Mouse (Mus musculus) erythroblast, embryonic 14.5 days (primary cell): ENCODE results near the gene Kcnj4. TPM values are rescaled to one million over a fixed set of nuclear protein-coding genes. Genes with fewer than 3 reads are reported as not detected.
"Not testable (repeated sequence)": the region's sequence is repeated elsewhere in the genome, so short reads cannot be mapped to it uniquely, and the experiment has no call there.

Experiments
- H3K27me3 ChIP-seq: 2 replicates; pipeline ENCODE4 v1.6.1; 2012; ENCODE audit warnings: inconsistent platforms; ENCODE audit not compliant: control insufficient read depth
- H3K36me3 ChIP-seq: 2 replicates; pipeline ENCODE4 v1.6.1; 2012; ENCODE audit warnings: mild to moderate bottlenecking, inconsistent platforms; ENCODE audit not compliant: control insufficient read depth
- H3K4me1 ChIP-seq: 2 replicates; pipeline ENCODE4 v1.6.1; 2012; ENCODE audit warnings: inconsistent platforms; ENCODE audit not compliant: control insufficient read depth
- H3K4me3 ChIP-seq: replicated peaks from 2 replicates; pipeline ENCODE3; 2012; ENCODE audit warnings: moderate library complexity, mild to moderate bottlenecking, inconsistent platforms
- H3K9me3 ChIP-seq: 2 replicates; pipeline ENCODE4 v1.6.1; 2012; ENCODE audit warnings: low read length, inconsistent platforms, mixed read lengths; ENCODE audit not compliant: control insufficient read depth
- GATA1 ChIP-seq: IDR thresholded peaks from 2 replicates; pipeline ENCODE4 v1.6.1; 2012; ENCODE audit warnings: low read length, inconsistent platforms, mixed read lengths
- TAL1 ChIP-seq: IDR thresholded peaks from 3 replicates; pipeline ENCODE4 v1.6.1; 2012; ENCODE audit warnings: low read length, inconsistent platforms, mixed read lengths
- polyA plus RNA-seq: library from polyadenylated mRNA; stranded (reverse); fragments of >175 nt; gene quantifications from 2 replicates; pipeline ENCODE4 v1.2.3, GENCODE M21; 2012

Gene Kcnj4
- polyA plus RNA-seq, 1 experiment: not detected

DNA sequence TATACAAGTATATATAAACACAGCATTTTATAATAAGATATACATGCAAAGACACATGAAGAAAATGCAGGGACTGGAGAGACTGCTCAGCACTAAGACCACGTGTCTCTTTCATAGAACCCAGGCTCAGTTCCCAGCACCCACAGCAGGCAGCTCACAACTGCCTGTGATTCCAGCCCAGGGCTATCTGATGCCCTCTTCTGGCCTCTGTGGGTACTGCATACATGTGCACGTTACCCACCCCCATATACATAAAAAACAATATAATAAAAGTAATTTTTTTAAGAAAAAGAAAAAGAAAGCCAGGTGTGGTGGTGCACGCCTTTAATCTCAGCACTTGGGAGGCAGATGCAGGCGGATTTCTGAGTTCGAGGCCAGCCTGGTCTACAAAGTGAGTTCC lies 32.0 kb downstream of the Kcnj4 start:
- no peaks in the 10 kb centered on the region; the same call in 1 of the 2 replicates for H3K27me3 ChIP-seq
- no peaks in the 10 kb centered on the region for H3K9me3 ChIP-seq
- TF ChIP-seq GATA1: no peak
- TF ChIP-seq TAL1: no peak
- no peaks in the 10 kb centered on the region for H3K36me3 ChIP-seq
- no peaks in the 10 kb centered on the region; the same call in 1 of the 2 replicates for H3K4me1 ChIP-seq
- no peak overlapping the region for H3K4me3 ChIP-seq

DNA sequence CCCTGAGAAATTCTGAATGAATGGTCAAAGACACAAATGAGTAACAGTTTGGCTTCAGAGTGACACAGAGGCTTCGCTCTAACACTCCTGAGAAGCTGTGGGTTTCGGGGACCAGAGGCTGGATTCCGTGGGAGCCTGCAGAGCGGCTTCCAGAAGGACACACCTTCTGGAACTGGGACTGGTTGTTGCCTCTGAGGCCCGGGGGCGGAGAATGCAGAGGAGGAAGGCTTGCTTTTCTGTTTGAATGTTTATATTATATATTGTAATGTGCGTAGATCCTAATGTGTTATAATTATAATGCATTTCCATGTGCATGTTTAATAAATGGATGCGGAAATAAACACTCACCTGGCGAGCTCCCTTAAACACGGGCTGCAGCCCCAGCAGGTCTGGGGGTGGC lies 33.9 kb downstream of the Kcnj4 start:
- Histone ChIP-seq H3K4me3 (no peak overlapping the region), H3K4me1 (no peaks in the 10 kb centered on the region; the same call in 1 of the 2 replicates), H3K9me3 (no peaks in the 10 kb centered on the region), H3K36me3 (no peaks in the 10 kb centered on the region), H3K27me3 (no peaks in the 10 kb centered on the region; the same call in 1 of the 2 replicates)
- TF ChIP-seq GATA1 (no peak), TAL1 (no peak)

DNA sequence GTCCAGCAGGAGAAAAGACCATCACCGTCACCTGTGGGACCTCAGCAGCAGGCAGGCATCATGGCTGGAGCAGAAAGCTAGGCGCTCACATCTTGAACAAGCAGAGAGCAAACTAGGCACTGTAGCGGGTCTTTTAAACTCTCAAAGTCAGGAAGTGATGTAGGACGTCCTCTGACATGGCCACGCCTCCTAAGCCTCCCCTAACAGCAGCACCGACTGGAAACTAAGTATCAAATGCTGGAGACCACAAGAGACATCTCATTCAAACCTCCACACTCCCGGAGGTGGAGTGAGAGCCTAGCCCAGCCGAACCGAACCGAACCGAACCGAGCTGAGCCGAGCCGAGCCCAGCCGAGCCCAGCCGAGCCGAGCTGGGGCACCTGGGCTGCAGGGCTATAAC lies 34.5 kb downstream of the Kcnj4 start:
- Histone ChIP-seq H3K36me3 (no peaks in the 10 kb centered on the region), H3K4me3 (no peak overlapping the region), H3K4me1 (no peaks in the 10 kb centered on the region; the same call in 1 of the 2 replicates), H3K9me3 (no peaks in the 10 kb centered on the region), H3K27me3 (no peaks in the 10 kb centered on the region; the same call in 1 of the 2 replicates)
- no peak for TF ChIP-seq TAL1

DNA sequence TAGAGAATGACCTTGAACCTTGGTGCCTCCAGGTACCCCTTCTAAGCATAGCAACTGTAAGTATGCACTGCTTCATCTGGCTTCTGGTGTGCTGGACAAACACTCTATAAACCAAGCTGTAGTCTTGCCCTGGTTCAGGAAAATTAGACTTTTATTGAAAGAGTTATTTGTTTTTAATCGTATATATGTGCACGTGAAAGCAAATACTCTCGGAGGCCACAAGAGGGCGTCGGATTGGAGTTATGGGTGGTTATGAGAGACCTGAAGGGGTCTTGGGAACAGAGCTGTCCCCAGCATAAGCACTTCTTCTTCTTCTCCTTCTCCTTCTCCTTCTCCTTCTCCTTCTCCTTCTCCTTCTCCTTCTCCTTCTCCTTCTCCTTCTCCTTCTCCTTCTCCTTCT lies 35.5 kb downstream of the Kcnj4 start:
- Histone ChIP-seq H3K4me1 (no peaks in the 10 kb centered on the region; the same call in 1 of the 2 replicates), H3K27me3 (no peaks in the 10 kb centered on the region), H3K36me3 (no peaks in the 10 kb centered on the region), H3K9me3 (no peaks in the 10 kb centered on the region), H3K4me3 (no peak overlapping the region)
- TF ChIP-seq GATA1: no peak
- TF ChIP-seq TAL1: no peak

DNA sequence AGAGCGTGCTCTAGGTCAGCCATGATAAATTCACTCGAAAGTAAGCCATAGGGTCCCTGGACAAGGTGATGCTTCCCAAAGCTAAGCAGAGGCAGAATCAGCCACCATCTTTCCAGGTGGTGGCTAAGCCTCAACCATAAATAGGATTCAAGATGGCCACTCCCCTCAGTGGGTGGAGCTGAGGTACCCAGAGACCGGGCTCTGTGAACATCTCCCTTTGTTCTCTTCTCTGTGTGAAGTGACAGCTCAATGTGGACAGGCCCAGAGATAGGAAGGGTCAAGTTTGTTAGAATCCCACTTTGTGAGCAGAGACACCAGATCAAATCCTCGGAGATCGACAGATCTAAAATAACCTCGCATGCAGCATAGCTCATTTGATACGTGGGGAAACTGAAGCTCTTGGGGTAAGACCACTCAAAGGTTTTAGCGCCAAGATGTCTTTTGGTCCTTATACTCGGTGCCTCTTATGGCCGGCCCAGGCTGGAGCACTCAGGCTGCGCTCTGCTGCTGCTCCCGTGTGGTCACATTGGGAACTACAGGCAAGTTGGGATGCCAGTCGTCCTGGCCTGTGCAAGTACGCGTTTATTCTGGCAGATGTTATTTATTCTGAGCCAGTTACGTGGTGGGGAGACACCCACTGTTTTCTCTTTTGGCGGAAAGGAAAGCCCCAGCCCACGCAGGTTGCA lies 38.3 kb downstream of the Kcnj4 start:
- TF ChIP-seq GATA1 (no peak), TAL1 (no peak)
- Histone ChIP-seq H3K4me1 (no peaks in the 10 kb centered on the region; the same call in 1 of the 2 replicates), H3K4me3 (no peak overlapping the region), H3K27me3 (peaks cover 15% of the 10 kb centered on the region), H3K36me3 (no peaks in the 10 kb centered on the region), H3K9me3 (no peaks in the 10 kb centered on the region)

DNA sequence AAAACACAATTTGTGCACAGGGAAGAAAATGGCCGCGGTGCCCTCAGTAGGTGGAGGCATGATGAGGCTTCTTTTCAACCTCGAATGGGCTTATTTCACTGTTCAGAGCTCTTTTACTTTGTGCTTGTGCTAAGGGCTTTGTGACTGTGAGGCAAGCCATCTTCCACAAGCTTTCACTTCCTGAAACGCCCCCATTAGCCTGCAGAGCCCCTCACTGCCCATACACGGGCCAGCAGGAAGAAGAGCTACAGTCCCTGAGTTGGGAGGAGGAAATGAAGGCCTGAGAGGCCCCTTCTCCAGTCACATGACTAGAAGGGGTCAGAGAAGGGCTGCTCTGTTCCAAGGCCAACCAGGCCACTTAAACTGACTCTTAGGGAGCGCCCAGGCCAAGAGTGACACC lies 48.5 kb downstream of the Kcnj4 start:
- Histone ChIP-seq H3K36me3 (no peaks in the 10 kb centered on the region), H3K9me3 (no peaks in the 10 kb centered on the region), H3K4me3 (no peak overlapping the region), H3K27me3 (peaks cover 14% of the 10 kb centered on the region), H3K4me1 (peaks cover 4% of the 10 kb centered on the region)
- TF ChIP-seq TAL1 (no peak), GATA1 (no peak)

DNA sequence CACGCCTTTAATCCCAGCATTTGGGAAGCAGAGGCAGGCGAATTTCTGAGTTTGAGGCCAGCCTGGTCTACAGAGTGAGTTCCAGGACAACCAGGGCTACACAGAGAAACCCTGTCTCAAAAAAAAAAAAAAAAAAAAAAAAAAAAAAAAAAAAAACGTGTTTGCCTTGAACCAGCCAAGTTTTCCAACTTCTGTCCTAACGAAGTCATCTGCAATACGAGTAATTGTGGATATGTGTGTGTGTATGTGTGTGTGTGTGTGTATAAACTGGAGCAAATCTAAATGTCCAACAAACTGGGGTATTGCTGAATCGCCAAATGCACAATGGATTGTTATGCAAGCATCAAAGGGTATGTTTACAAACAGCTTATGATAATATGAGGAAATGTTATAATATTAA lies 48.9 kb downstream of the Kcnj4 start:
- H3K9me3 ChIP-seq, H3K4me3 ChIP-seq, H3K36me3 ChIP-seq, H3K4me1 ChIP-seq: not testable (repeated sequence)
- H3K27me3 ChIP-seq: peaks cover 10% of the 10 kb centered on the region

DNA sequence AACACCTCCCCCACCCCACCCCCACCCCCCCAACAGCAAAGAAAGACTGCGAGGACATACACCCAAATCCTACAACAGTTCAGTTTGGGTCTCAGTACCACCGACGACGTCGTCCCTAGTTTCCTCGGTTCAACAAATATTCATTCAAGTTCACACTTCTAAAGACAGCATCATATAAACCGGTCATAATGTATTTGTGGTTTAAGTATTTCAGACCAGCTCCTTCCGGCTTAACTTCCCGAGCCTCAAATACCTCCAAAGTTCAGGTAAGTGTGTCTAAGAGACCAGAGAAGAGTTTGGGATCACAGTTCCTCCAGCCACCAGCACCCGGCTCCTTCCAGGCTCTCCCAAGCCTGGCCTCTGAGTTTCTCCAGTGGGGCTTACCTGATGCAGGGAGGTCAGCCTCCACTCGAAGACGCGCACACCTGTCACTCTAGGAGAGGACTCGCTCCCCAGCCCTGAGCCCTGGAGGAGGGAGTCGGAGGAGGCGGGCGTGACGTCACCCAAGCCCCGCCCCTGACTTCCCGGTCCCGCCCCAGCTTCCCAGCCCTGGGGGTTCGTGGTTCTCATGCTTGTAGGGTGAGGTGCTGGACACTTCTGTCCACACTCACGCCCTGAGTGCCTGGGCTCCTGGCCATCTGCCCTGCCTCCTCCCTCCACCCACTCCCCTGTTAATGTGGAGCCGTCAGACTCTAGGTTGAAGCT lies 49.8 kb downstream of the Kcnj4 start, which contains the start of gene Csnk1e:
Csnk1e (minus strand) TSS at position 461 of the 705 bp plus-strand sequence.
- H3K4me3 ChIP-seq: no peak within 1 kb of the TSS
- H3K36me3 ChIP-seq: no peaks in the 10 kb centered on the region
- peaks cover 4% of the 10 kb centered on the region for H3K4me1 ChIP-seq
- H3K9me3 ChIP-seq: no peaks in the 10 kb centered on the region
- no peak for TF ChIP-seq GATA1
- no peak for TF ChIP-seq TAL1
- peaks cover 10% of the 10 kb centered on the region for H3K27me3 ChIP-seq

DNA sequence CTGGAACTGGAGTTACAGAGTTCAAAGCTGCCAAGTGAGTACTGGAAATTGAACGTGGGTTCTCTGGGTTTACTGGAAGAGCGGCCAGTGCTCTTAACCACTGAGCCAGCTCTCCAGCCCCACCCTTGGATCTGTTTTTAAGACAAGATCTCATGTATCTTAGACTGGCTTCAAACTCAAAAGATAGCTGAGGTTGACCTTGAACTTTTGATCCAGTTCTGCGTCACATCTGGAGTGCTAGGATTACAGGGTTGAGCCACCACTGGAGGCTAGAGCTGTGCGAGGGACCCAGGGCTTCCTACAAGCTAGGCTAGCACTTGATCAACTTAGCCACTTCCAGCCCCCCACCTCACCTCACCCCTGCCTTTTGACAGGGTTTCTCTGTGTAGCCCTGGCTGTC lies 51.2 kb downstream of the Kcnj4 start:
- Histone ChIP-seq H3K4me1 (peaks cover 4% of the 10 kb centered on the region), H3K9me3 (no peaks in the 10 kb centered on the region), H3K27me3 (peaks cover 10% of the 10 kb centered on the region), H3K4me3 (no peak overlapping the region), H3K36me3 (no peaks in the 10 kb centered on the region)
- no peak for TF ChIP-seq TAL1
- no peak for TF ChIP-seq GATA1

DNA sequence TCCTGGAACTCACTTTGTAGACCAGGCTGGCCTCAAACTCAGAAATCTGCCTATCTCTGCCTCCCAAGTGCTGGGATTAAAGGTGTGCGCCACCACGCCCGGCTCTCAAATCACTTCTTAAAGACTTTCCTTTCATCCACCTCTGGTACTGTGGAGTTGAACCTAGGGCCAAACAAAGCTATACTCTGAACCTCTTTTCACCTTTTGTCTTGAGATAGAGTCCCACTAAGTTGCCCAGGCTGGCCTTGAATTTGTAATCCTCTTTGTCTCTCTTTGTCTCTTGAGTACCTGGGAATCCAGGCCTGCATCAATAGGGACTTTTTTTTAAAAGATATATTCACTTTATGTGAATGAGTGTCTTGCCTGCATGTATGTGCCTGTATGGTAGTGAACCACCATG lies 57.0 kb downstream of the Kcnj4 start:
- H3K36me3 ChIP-seq: no peaks in the 10 kb centered on the region
- peaks cover 5% of the 10 kb centered on the region for H3K27me3 ChIP-seq
- no peaks in the 10 kb centered on the region for H3K9me3 ChIP-seq
- no peak for TF ChIP-seq GATA1
- no peak for TF ChIP-seq TAL1
- no peak overlapping the region for H3K4me3 ChIP-seq
- no peaks in the 10 kb centered on the region for H3K4me1 ChIP-seq
